Mouse (Mus musculus) heart, embryonic 12.5 days (tissue): Measurements from ENCODE around the gene Nisch. TPM values are rescaled to one million over a fixed set of nuclear protein-coding genes. Genes with fewer than 3 reads are reported as not detected.
A peak's percentile ranks its signal among the peaks of the same experiment; 100 is the strongest.

Source experiments
- ATAC-seq: fragments of 200-750 bp; cut with Nextera tagmentation; 2 replicates; pipeline ENCODE4 v1.8.0; 2017; ENCODE audit warnings: moderate TSS enrichment, moderate library complexity; ENCODE audit not compliant: insufficient number of reproducible peaks, low FRiP score
- H3K27ac ChIP-seq: fragments of 300-500 bp; sonication (generic); 2 replicates; pipeline ENCODE4 v1.5.1; 2016; ENCODE audit warnings: mild to moderate bottlenecking, moderate library complexity; ENCODE audit not compliant: poor library complexity, severe bottlenecking
- H3K27me3 ChIP-seq: fragments of 300-500 bp; sonication (generic); replicated peaks from 2 replicates; pipeline ENCODE4 v1.6.1; 2016; ENCODE audit warnings: mild to moderate bottlenecking, moderate library complexity
- H3K36me3 ChIP-seq: fragments of 300-500 bp; sonication (generic); 2 replicates; pipeline ENCODE4 v1.6.1; 2016; ENCODE audit warnings: mild to moderate bottlenecking, moderate library complexity
- H3K4me1 ChIP-seq: fragments of 300-500 bp; sonication (generic); replicated peaks from 2 replicates; pipeline ENCODE4 v1.6.1; 2016; ENCODE audit warnings: mild to moderate bottlenecking
- H3K4me2 ChIP-seq: fragments of 300-500 bp; sonication (generic); 2 replicates; pipeline ENCODE4 v1.6.1; 2016; ENCODE audit warnings: mild to moderate bottlenecking, moderate library complexity
- H3K4me3 ChIP-seq: fragments of 300-500 bp; sonication (generic); 2 replicates; pipeline ENCODE4 v1.5.1; 2016; ENCODE audit warnings: mild to moderate bottlenecking
- H3K9ac ChIP-seq: fragments of 300-500 bp; sonication (generic); 2 replicates; pipeline ENCODE4 v1.6.1; 2016; ENCODE audit warnings: mild to moderate bottlenecking, moderate library complexity
- H3K9me3 ChIP-seq: fragments of 300-500 bp; sonication (generic); replicated peaks from 2 replicates; pipeline ENCODE4 v1.6.1; 2016; ENCODE audit warnings: mild to moderate bottlenecking, moderate library complexity
- WGBS: fragments of 180-500 bp; shearing (Covaris S2); methylation state at CpG from one replicate; pipeline ENCODE4 v1.1.7; 2016; 5-methylcytosine and 5-hydroxymethylcytosine counted together
- polyA plus RNA-seq: library from polyadenylated mRNA; unstranded; fragments of >200 nt; fragmentation: Nextera tagmentation; extraction: Ambion mirVana; gene quantifications from 2 replicates; pipeline ENCODE4 v1.2.1, GENCODE M21; 2016

The Nisch gene
- polyA plus RNA-seq, 1 experiment from 2014 or later, result 446 TPM

- Histone ChIP-seq H3K9ac (0 out of 2 replicates have a peak overlapping the region, but pooled peaks have one; percentile 3), H3K4me2 (peak overlapping the region; percentile 19; the same call in 1 of the 2 replicates), H3K9me3 (no peaks in the 10 kb centered on the region), H3K36me3 (peaks cover 25% of the 10 kb centered on the region), H3K27me3 (no peaks in the 10 kb centered on the region), H3K4me1 (peaks cover 69% of the 10 kb centered on the region), H3K27ac (no peak overlapping the region), H3K4me3 (no peak overlapping the region)
- WGBS, result 28% methylated on average over 15 of the region's 15 CpGs
- ATAC-seq, result no peak
Measured at GRCm38 (mm10) chr14:31215157-31216002, 1.4 kb downstream of the Nisch start.

DNA sequence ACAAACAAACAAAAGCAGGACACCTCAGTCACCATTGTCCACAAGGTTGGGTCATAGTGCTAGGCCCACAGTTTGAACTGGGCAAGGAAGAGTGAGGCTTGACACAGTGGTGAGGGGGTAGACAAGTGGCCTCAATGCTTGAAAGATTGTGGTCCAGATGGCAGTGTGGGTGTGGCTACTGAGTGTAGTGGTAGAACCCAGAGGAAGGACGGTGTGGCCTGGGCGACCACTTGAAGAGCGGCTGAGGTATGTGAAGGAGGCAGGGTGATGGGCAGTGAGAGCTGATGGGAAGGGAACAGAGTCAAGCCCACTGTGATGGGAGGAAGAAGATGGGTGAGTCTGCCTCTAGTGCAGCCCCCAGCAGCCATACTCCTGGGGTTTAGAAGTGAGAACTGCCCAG, 2.1 kb downstream of the Nisch start:
- no peak for ATAC-seq
- H3K4me3 ChIP-seq, result no peak overlapping the region
- H3K9me3 ChIP-seq, result no peaks in the 10 kb centered on the region
- H3K27ac ChIP-seq, result 0 out of 2 replicates have a peak overlapping the region, but pooled peaks have one; percentile 32
- no peaks in the 10 kb centered on the region for H3K27me3 ChIP-seq
- no peak overlapping the region for H3K9ac ChIP-seq
- no peak overlapping the region for H3K4me2 ChIP-seq
- WGBS, result 72% methylated on average over 3 of the region's 3 CpGs
- H3K36me3 ChIP-seq, result peaks cover 32% of the 10 kb centered on the region
- peaks cover 72% of the 10 kb centered on the region for H3K4me1 ChIP-seq

GRCm38 (mm10) chr14:31213868-31214267, 2.9 kb downstream of the Nisch start:
- ATAC-seq, result no peak

GRCm38 (mm10) chr14:31212499-31212898, 4.2 kb downstream of the Nisch start:
- peak overlapping the region; percentile 32 for H3K27ac ChIP-seq

More at GRCm38 (mm10) chr14:31213868-31214267, 2.9 kb downstream of the Nisch start:
- H3K27ac ChIP-seq, result peak overlapping the region; percentile 32
- H3K4me2 ChIP-seq, result no peak overlapping the region
- no peaks in the 10 kb centered on the region for H3K27me3 ChIP-seq
- H3K36me3 ChIP-seq, result peaks cover 33% of the 10 kb centered on the region
- H3K9me3 ChIP-seq, result no peaks in the 10 kb centered on the region
- WGBS, result 52% methylated on average over 8 of the region's 8 CpGs
- H3K4me3 ChIP-seq, result no peak overlapping the region
- peaks cover 72% of the 10 kb centered on the region for H3K4me1 ChIP-seq
- H3K9ac ChIP-seq, result peak overlapping the region; percentile 8; the same call in 1 of the 2 replicates

DNA sequence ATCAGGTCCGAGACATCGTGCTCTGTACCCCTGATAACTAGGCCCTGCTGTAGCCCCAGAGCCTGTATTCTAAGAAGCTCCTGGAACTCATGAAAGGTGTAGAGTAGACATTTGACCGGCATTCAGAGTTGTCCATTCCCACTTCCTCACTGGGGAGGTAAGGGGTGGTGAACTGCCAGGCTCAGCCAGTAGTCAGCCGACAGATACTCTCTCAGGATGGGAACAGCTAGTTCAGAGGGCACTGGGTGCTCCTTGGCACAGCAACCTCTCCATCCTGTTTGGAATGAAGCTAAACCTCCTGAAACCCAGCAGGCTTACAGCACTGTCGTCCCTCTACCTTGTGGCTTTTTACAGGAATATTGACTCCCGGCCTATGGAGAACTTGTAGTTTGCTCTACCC, 4.9 kb downstream of the Nisch start:
- no peak for ATAC-seq
- 61% methylated on average over 6 of the region's 6 CpGs for WGBS
- H3K9ac ChIP-seq, result peak overlapping the region; percentile 44
- no peaks in the 10 kb centered on the region for H3K27me3 ChIP-seq
- H3K9me3 ChIP-seq, result no peaks in the 10 kb centered on the region
- peaks cover 33% of the 10 kb centered on the region for H3K36me3 ChIP-seq
- H3K4me1 ChIP-seq, result peaks cover 70% of the 10 kb centered on the region
- H3K27ac ChIP-seq, result peak overlapping the region; percentile 32
- no peak overlapping the region for H3K4me3 ChIP-seq
- peak overlapping the region; percentile 96 for H3K4me2 ChIP-seq

More at GRCm38 (mm10) chr14:31212499-31212898, 4.2 kb downstream of the Nisch start:
- Histone ChIP-seq H3K4me3 (no peak overlapping the region), H3K27me3 (no peaks in the 10 kb centered on the region), H3K36me3 (peaks cover 33% of the 10 kb centered on the region), H3K4me2 (peak overlapping the region; percentile 96; the same call in 1 of the 2 replicates), H3K4me1 (peaks cover 68% of the 10 kb centered on the region), H3K9me3 (no peaks in the 10 kb centered on the region), H3K9ac (peak overlapping the region; percentile 38)
- WGBS, result 35% methylated on average over 3 of the region's 3 CpGs
- ATAC-seq, result no peak

- H3K9ac ChIP-seq, result peak overlapping the region; percentile 93
- no peaks in the 10 kb centered on the region for H3K9me3 ChIP-seq
- peak overlapping the region; percentile 56 for H3K4me3 ChIP-seq
- peak overlapping the region; percentile 98 for H3K27ac ChIP-seq
- WGBS, result 44% methylated on average over 4 of the region's 4 CpGs
- no peaks in the 10 kb centered on the region for H3K27me3 ChIP-seq
- H3K4me2 ChIP-seq, result peak overlapping the region; percentile 96
- peaks cover 40% of the 10 kb centered on the region for H3K36me3 ChIP-seq
- peak; percentile 59 for ATAC-seq
- peaks cover 60% of the 10 kb centered on the region for H3K4me1 ChIP-seq
Measured at GRCm38 (mm10) chr14:31209133-31209557, 7.6 kb downstream of the Nisch start.

GRCm38 (mm10) chr14:31208084-31208483, 8.7 kb downstream of the Nisch start, which contains the start of gene Tnnc1:
TSS of gene Tnnc1 (plus strand) at chr14:31208312.
- H3K4me2 ChIP-seq, result peak within 1 kb of the TSS; percentile 96
- H3K4me3 ChIP-seq, result peak within 1 kb of the TSS; percentile 89
- no peaks in the 10 kb centered on the region for H3K27me3 ChIP-seq
- H3K27ac ChIP-seq, result peak within 1 kb of the TSS; percentile 98
- H3K4me1 ChIP-seq, result peaks cover 56% of the 10 kb centered on the region
- no peak for ATAC-seq
- peak within 1 kb of the TSS; percentile 98 for H3K9ac ChIP-seq
- WGBS, result 56% methylated on average over 2 of the region's 2 CpGs
- H3K9me3 ChIP-seq, result no peaks in the 10 kb centered on the region
- H3K36me3 ChIP-seq, result peaks cover 49% of the 10 kb centered on the region

GRCm38 (mm10) chr14:31207070-31207830, 9.5 kb downstream of the Nisch start:
- 74% methylated on average over 13 of the region's 13 CpGs for WGBS
- no peaks in the 10 kb centered on the region for H3K27me3 ChIP-seq
- H3K36me3 ChIP-seq, result peaks cover 49% of the 10 kb centered on the region

DNA sequence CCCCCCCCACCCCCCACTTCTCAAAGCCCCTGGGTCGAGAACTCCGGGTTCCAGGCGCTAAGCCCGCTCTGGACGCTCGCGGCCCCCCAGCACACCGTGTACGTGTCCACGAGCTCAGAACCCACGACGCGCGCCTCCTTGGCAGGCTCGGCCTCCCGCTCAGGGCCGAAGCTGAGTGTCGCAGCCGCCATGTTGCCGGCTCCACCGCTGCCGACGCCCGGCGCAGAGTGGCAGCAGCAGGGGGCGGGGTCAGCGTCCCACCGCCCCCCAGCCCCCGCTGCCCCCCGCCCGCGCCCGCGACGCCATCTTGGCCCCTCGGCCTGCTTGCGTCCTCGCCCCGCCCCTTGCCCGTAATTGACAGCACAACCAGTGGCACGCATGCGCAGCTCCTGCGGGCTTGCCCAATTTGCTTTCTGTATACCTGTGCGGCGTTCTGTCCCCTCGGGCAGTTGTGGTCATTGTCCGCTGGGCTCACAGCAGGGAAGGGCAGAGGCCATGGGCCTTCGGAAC, 10.2 kb downstream of the Nisch start:
- Histone ChIP-seq H3K36me3 (peaks cover 49% of the 10 kb centered on the region), H3K27ac (peak overlapping the region; percentile 98), H3K9ac (peak overlapping the region; percentile 98), H3K27me3 (no peaks in the 10 kb centered on the region), H3K4me2 (peak overlapping the region; percentile 96), H3K4me3 (peak overlapping the region; percentile 89), H3K4me1 (peaks cover 43% of the 10 kb centered on the region), H3K9me3 (no peaks in the 10 kb centered on the region)
- peak; percentile 66 for ATAC-seq
- WGBS, result under 1% methylated on average over 47 of the region's 48 CpGs

More at GRCm38 (mm10) chr14:31207070-31207830, 9.5 kb downstream of the Nisch start:
- Histone ChIP-seq H3K9ac (peak overlapping the region; percentile 98), H3K4me1 (peaks cover 48% of the 10 kb centered on the region), H3K9me3 (no peaks in the 10 kb centered on the region), H3K4me2 (peak overlapping the region; percentile 96), H3K27ac (peak overlapping the region; percentile 98), H3K4me3 (peak overlapping the region; percentile 89)
- no peak for ATAC-seq

DNA sequence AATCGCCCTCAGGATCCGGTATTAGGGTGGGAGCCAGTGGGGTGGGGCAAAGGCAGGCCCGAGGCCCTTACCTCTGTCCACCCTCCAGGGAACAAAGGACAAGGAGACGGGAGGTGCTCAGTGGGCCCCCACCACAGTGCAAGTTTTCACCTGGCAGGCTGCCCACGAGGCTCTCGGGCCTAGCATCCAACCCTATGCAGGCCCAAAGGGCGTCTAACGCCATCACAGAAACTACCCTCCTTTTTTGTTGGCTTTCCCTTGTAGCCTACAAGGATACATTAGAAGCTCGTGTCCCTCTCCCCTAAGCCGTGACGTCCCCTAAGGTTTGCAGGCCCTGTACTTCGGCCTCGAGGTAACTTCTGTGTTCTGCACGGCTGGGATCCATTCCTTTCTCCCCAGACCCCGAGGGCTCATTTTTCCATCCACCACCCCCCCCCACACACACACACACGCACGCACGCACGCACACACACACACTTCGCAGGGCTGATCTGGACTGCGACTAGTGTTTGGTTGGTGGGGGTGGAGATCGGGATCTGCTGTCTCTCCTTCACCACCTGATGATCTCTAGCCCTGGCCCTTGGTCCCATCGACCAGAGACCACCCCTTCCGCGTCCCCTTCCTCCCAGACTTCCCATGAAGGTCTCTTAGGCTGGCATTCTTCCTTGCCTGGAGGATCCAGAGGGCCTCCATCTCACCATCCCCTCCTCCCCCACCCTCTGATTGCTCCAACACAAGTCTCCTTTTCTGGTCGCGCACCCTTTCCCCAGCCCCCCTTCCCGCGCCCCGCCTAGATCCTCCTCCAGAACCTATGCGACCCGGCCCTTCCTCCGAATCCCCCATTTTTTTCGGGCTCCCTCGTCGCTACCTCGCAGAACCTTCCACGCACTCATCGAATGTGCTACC, 10.9 kb downstream of the Nisch start:
- H3K4me1 ChIP-seq, result peaks cover 36% of the 10 kb centered on the region
- peak overlapping the region; percentile 96 for H3K4me2 ChIP-seq
- no peaks in the 10 kb centered on the region for H3K27me3 ChIP-seq
- no peaks in the 10 kb centered on the region for H3K9me3 ChIP-seq
- peak overlapping the region; percentile 98 for H3K27ac ChIP-seq
- peak overlapping the region; percentile 98 for H3K9ac ChIP-seq
- under 1% methylated on average over 38 of the region's 39 CpGs for WGBS
- peak overlapping the region; percentile 89 for H3K4me3 ChIP-seq
- peaks cover 48% of the 10 kb centered on the region for H3K36me3 ChIP-seq
- peak; percentile 31 for ATAC-seq
